26 mouse cellular contexts compared by ENCODE assay signal in the genomic region with DNA sequence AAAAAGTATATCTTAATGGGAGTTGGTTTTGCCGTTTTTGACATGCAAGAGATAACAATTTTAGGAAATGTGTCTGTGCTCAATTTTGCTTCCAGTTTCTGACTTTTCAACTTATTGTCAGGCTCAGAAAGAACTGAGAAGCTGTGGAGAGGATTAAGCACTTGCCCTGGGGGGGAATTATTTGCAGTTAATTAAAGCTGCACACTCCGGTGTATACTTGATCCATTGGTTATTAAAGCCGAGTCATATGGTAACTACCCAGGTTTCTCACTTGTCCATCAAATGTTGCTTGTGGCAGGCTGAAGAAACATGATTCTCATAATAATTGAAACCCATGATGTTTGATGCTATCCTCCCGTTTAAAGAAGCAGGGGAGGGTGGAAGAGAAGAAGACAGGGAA.
A peak's percentile ranks its signal among the peaks of the same experiment; 100 is the strongest.
DNase-seq lines count a peak whose midpoint lies in the region; ATAC-seq and TF ChIP-seq lines count a peak whose summit lies in the region.
"Had no signal": no experiment of that assay in that cellular context is flagged by ENCODE, and none has a peak within 500 bp of the region (broad histone marks: within the 10 kb centered on the region; RNA-seq: fewer than 3 reads in every experiment).

No protein-coding gene starts in this region.

- no peak overlapping the region for H3K27ac ChIP-seq in hindbrain, postnatal 0 days
- no peak overlapping the region for H3K27ac ChIP-seq in hindbrain, embryonic 14.5 days
- H3K27ac ChIP-seq in midbrain, embryonic 15.5 days, result peak overlapping the region; percentile 8; the same call in 1 of the 2 replicates
- no peak overlapping the region; the same call in 1 of the 2 replicates for H3K27ac ChIP-seq in midbrain, embryonic 10.5 days (replicated peaks)
- H3K27ac ChIP-seq: embryonic facial prominence, embryonic 13.5 days; forebrain, embryonic 13.5 days; heart, adult 2 months; heart, embryonic 10.5 days; heart, embryonic 13.5 days; hindbrain, embryonic 15.5 days; intestine, embryonic 15.5 days had no signal

- ATAC-seq in hindbrain, postnatal 0 days, result no peak
- ATAC-seq in hindbrain, embryonic 14.5 days (ENCODE audit: low FRiP score), result no peak
- ATAC-seq in midbrain, embryonic 15.5 days (replicated peaks), result no peak
- ATAC-seq: activated CD4-positive, CD25-positive, alpha-beta regulatory T cell, adult 4 months; forebrain, embryonic 13.5 days; intestine, embryonic 15.5 days had no signal

- DNase-seq in embryo, embryonic 11 days, result peak; percentile 2
- DNase-seq in embryo, embryonic 10 days (ENCODE audit: low spot score), result no peak
- peak; percentile 32 for DNase-seq in hindbrain, postnatal 0 days (ENCODE audit: low spot score)
- DNase-seq in hindbrain, embryonic 14.5 days (ENCODE audit: low spot score), result no peak
- DNase-seq in midbrain, embryonic 10.5 days (ENCODE audit: low spot score), result no peak
- peak; percentile 27 for DNase-seq in retina, embryonic 14.5 days (ENCODE audit: low spot score)
- DNase-seq in left cerebral cortex, adult 18-20 months (ENCODE audit: low spot score in 2 of 2), result no peak
- DNase-seq: adrenal gland, adult 8-10 months; adrenal gland, postnatal 25 days; cerebellum, adult 18-20 months; cerebellum, adult 9-10 months; cerebellum, postnatal 14 days; gastrocnemius, postnatal 10 days; gastrocnemius, postnatal 36 days; heart, adult 2 months; heart, postnatal 14 days; heart, postnatal 4 days had no signal

- H3K9me3 ChIP-seq in hindbrain, postnatal 0 days (ENCODE audit: low read length), result no peaks in the 10 kb centered on the region
- H3K9me3 ChIP-seq in hindbrain, embryonic 14.5 days (ENCODE audit: control insufficient read depth, low read length), result no peaks in the 10 kb centered on the region
- H3K9me3 ChIP-seq in midbrain, embryonic 15.5 days, result no peaks in the 10 kb centered on the region
- no peaks in the 10 kb centered on the region for H3K9me3 ChIP-seq in midbrain, embryonic 10.5 days (replicated peaks)
- H3K9me3 ChIP-seq: embryonic facial prominence, embryonic 13.5 days; forebrain, embryonic 10.5 days; forebrain, embryonic 13.5 days; heart, embryonic 10.5 days; heart, embryonic 13.5 days; hindbrain, embryonic 15.5 days; intestine, embryonic 15.5 days had no signal

- WGBS in hindbrain, postnatal 0 days, result 54% methylated on average over 4 of the region's 4 CpGs
- WGBS in hindbrain, embryonic 14.5 days, result 70% methylated on average over 4 of the region's 4 CpGs
- 24% methylated on average over 4 of the region's 4 CpGs for WGBS in midbrain, embryonic 15.5 days
- WGBS in midbrain, embryonic 10.5 days, result 70% methylated on average over 4 of the region's 4 CpGs

- no peaks in the 10 kb centered on the region for H3K27me3 ChIP-seq in hindbrain, postnatal 0 days (ENCODE audit: insufficient read depth, low read length)
- no peaks in the 10 kb centered on the region for H3K27me3 ChIP-seq in hindbrain, embryonic 14.5 days (ENCODE audit: control insufficient read depth, insufficient read depth, low read length)
- no peaks in the 10 kb centered on the region for H3K27me3 ChIP-seq in midbrain, embryonic 15.5 days (replicated peaks)
- H3K27me3 ChIP-seq in midbrain, embryonic 10.5 days (ENCODE audit: low read depth, poor library complexity, severe bottlenecking), result no peaks in the 10 kb centered on the region
- H3K27me3 ChIP-seq: embryonic facial prominence, embryonic 13.5 days; forebrain, embryonic 13.5 days; heart, embryonic 13.5 days; hindbrain, embryonic 15.5 days; intestine, embryonic 15.5 days had no signal

- no peak for TF ChIP-seq CTCF in hindbrain, postnatal 0 days (IDR thresholded peaks at IDR 0.05; ENCODE audit: low read depth)

- no peaks in the 10 kb centered on the region for H3K36me3 ChIP-seq in hindbrain, postnatal 0 days (ENCODE audit: insufficient read depth, low read length)
- no peaks in the 10 kb centered on the region for H3K36me3 ChIP-seq in hindbrain, embryonic 14.5 days (replicated peaks; ENCODE audit: control insufficient read depth, insufficient read depth)
- no peaks in the 10 kb centered on the region for H3K36me3 ChIP-seq in midbrain, embryonic 15.5 days (replicated peaks)
- no peaks in the 10 kb centered on the region for H3K36me3 ChIP-seq in midbrain, embryonic 10.5 days
- H3K36me3 ChIP-seq: embryonic facial prominence, embryonic 13.5 days; forebrain, embryonic 10.5 days; heart, embryonic 10.5 days; heart, embryonic 13.5 days; hindbrain, embryonic 15.5 days; intestine, embryonic 15.5 days had no signal

- no peak overlapping the region for H3K4me2 ChIP-seq in hindbrain, postnatal 0 days (ENCODE audit: low read depth, low read length)
- no peak overlapping the region for H3K4me2 ChIP-seq in hindbrain, embryonic 14.5 days (replicated peaks)
- no peak overlapping the region for H3K4me2 ChIP-seq in midbrain, embryonic 15.5 days
- H3K4me2 ChIP-seq: embryonic facial prominence, embryonic 13.5 days; forebrain, embryonic 13.5 days; heart, embryonic 13.5 days; hindbrain, embryonic 15.5 days; intestine, embryonic 15.5 days had no signal

- H3K4me1 ChIP-seq in hindbrain, postnatal 0 days (ENCODE audit: insufficient read depth, low read length), result no peaks in the 10 kb centered on the region
- H3K4me1 ChIP-seq in hindbrain, embryonic 14.5 days (replicated peaks; ENCODE audit: control insufficient read depth, insufficient read depth, low read length), result no peaks in the 10 kb centered on the region; the same call in 1 of the 2 replicates
- H3K4me1 ChIP-seq in midbrain, embryonic 15.5 days, result no peaks in the 10 kb centered on the region
- 0 out of 2 replicates have a peak, but pooled peaks cover 2% of the 10 kb centered on the region for H3K4me1 ChIP-seq in midbrain, embryonic 10.5 days
- H3K4me1 ChIP-seq: embryonic facial prominence, embryonic 13.5 days; forebrain, embryonic 13.5 days; heart, embryonic 10.5 days; heart, embryonic 13.5 days; hindbrain, embryonic 15.5 days; intestine, embryonic 15.5 days had no signal

- H3K9ac ChIP-seq in hindbrain, postnatal 0 days (replicated peaks; ENCODE audit: low read length), result no peak overlapping the region
- H3K9ac ChIP-seq in hindbrain, embryonic 14.5 days, result no peak overlapping the region
- no peak overlapping the region for H3K9ac ChIP-seq in midbrain, embryonic 15.5 days
- H3K9ac ChIP-seq: embryonic facial prominence, embryonic 13.5 days; forebrain, embryonic 13.5 days; heart, embryonic 13.5 days; hindbrain, embryonic 15.5 days; intestine, embryonic 15.5 days had no signal

- no peak overlapping the region for H3K4me3 ChIP-seq in hindbrain, postnatal 0 days (ENCODE audit: low read length)
- H3K4me3 ChIP-seq in hindbrain, embryonic 14.5 days (replicated peaks; ENCODE audit: low read length), result no peak overlapping the region
- no peak overlapping the region for H3K4me3 ChIP-seq in midbrain, embryonic 15.5 days
- H3K4me3 ChIP-seq in midbrain, embryonic 10.5 days, result no peak overlapping the region
- H3K4me3 ChIP-seq: embryonic facial prominence, embryonic 13.5 days; forebrain, embryonic 10.5 days; forebrain, embryonic 13.5 days; heart, adult 2 months; heart, embryonic 10.5 days; heart, embryonic 13.5 days; hindbrain, embryonic 15.5 days; intestine, embryonic 15.5 days had no signal

Comparison
In these comparisons a context has a peak if more than half of its experiments do, and no peak if none do; other contexts are left out.
1. DNase-seq: peak in embryo, embryonic 11 days (single experiment), hindbrain, postnatal 0 days (single experiment) and retina, embryonic 14.5 days (single experiment); none in embryo, embryonic 10 days (single experiment), hindbrain, embryonic 14.5 days (single experiment), midbrain, embryonic 10.5 days (single experiment) and left cerebral cortex, adult 18-20 months (0 of 2).